Mouse (Mus musculus) right cerebral cortex, postnatal 14 days (tissue): ENCODE results near the gene Vmn1r177.
"Not testable (repeated sequence)": the region's sequence is repeated elsewhere in the genome, so short reads cannot be mapped to it uniquely, and the experiment has no call there.

Source experiments
- DNase-seq: peaks from one replicate; pipeline ENCODE4 v3.0.0; 2022

The Vmn1r177 gene

GRCm38 (mm10) chr7:23866349-23866748, at the start of gene Vmn1r177:
Gene Vmn1r177 (minus strand): TSS chr7:23866449.
- DNase-seq: not testable (repeated sequence)

- DNase-seq: no peak
Observed at GRCm38 (mm10) chr7:23891709-23892108, 25.5 kb upstream of the Vmn1r177 start, which contains the start of gene Vmn1r178. Gene Vmn1r178 (plus strand): TSS chr7:23892009.

GRCm38 (mm10) chr7:23876918-23877317, 10.7 kb upstream of the Vmn1r177 start:
- DNase-seq: not testable (repeated sequence)

- not testable (repeated sequence) for DNase-seq
Observed at GRCm38 (mm10) chr7:23837272-23837671, 29.0 kb downstream of the Vmn1r177 start, which contains the start of gene Vmn1r176. Gene Vmn1r176 (minus strand): TSS chr7:23837372.
